Mouse (Mus musculus) Muller cell, postnatal 12 days (primary cell): ENCODE measurements around the gene Cntfr.

Experiments
- DNase-seq: peaks from one replicate; pipeline ENCODE4 v3.0.0-alpha.2; 2015; ENCODE audit errors: inconsistent ontology term

The Cntfr gene

GRCm38 (mm10) chr4:41679291-41679690 lies 17.6 kb downstream of the Cntfr start:
- DNase-seq: no peak

- DNase-seq: no peak
These were observed 18.0 kb downstream of the Cntfr start for GRCm38 (mm10) chr4:41678863-41679262.

GRCm38 (mm10) chr4:41677006-41677629 lies 19.8 kb downstream of the Cntfr start:
- DNase-seq: peak; percentile 80

GRCm38 (mm10) chr4:41676248-41677005 lies 20.5 kb downstream of the Cntfr start:
- no peak for DNase-seq

- no peak for DNase-seq
These were observed 23.7 kb downstream of the Cntfr start for GRCm38 (mm10) chr4:41673186-41673585.

GRCm38 (mm10) chr4:41672522-41672963 lies 24.3 kb downstream of the Cntfr start:
- DNase-seq: no peak

- DNase-seq: peak; percentile 62
These were observed 24.9 kb downstream of the Cntfr start for GRCm38 (mm10) chr4:41671963-41672480.

GRCm38 (mm10) chr4:41671500-41671899 lies 25.4 kb downstream of the Cntfr start:
- no peak for DNase-seq

- no peak for DNase-seq
These were observed 26.1 kb downstream of the Cntfr start for GRCm38 (mm10) chr4:41670836-41671235.

GRCm38 (mm10) chr4:41666646-41667045 lies 30.2 kb downstream of the Cntfr start:
- no peak for DNase-seq

- DNase-seq: no peak
These were observed 31.7 kb downstream of the Cntfr start for GRCm38 (mm10) chr4:41665009-41665675.

GRCm38 (mm10) chr4:41664533-41664932 lies 32.4 kb downstream of the Cntfr start:
- no peak for DNase-seq

- DNase-seq: no peak
These were observed 33.3 kb downstream of the Cntfr start for GRCm38 (mm10) chr4:41663614-41664013.

- DNase-seq: no peak
These were observed 34.2 kb downstream of the Cntfr start for GRCm38 (mm10) chr4:41662723-41663122.

GRCm38 (mm10) chr4:41660851-41661430 lies 35.9 kb downstream of the Cntfr start:
- DNase-seq: no peak

GRCm38 (mm10) chr4:41659556-41659955 lies 37.3 kb downstream of the Cntfr start:
- no peak for DNase-seq

- DNase-seq: no peak
These were observed 38.1 kb downstream of the Cntfr start for GRCm38 (mm10) chr4:41658566-41659384.

GRCm38 (mm10) chr4:41655525-41655924 lies 41.4 kb downstream of the Cntfr start:
- no peak for DNase-seq

- DNase-seq: peak; percentile 61
These were observed 42.7 kb downstream of the Cntfr start for GRCm38 (mm10) chr4:41654217-41654616.

GRCm38 (mm10) chr4:41653730-41654129 lies 43.2 kb downstream of the Cntfr start:
- DNase-seq: no peak

- DNase-seq: peak; percentile 82
These were observed 43.6 kb downstream of the Cntfr start for GRCm38 (mm10) chr4:41653296-41653695.
